Mouse (Mus musculus) heart, embryonic 10.5 days (tissue): Measurements from ENCODE around the gene Gm27027. TPM values are rescaled to one million over a fixed set of nuclear protein-coding genes. Genes with fewer than 3 reads are reported as not detected.

ENCODE experiments used
- DNase-seq: peaks from one replicate; pipeline ENCODE4 v3.0.0-alpha.2; 2017; ENCODE audit warnings: low spot score
- H3K27ac ChIP-seq: fragments of 300-500 bp; sonication (generic); 2 replicates; pipeline ENCODE4 v1.5.1; 2016; ENCODE audit warnings: mild to moderate bottlenecking
- H3K27me3 ChIP-seq: fragments of 300-500 bp; sonication (generic); 2 replicates; pipeline ENCODE4 v1.6.1; 2016; ENCODE audit warnings: mild to moderate bottlenecking; ENCODE audit not compliant: poor library complexity, insufficient read depth, severe bottlenecking
- H3K36me3 ChIP-seq: fragments of 300-500 bp; sonication (generic); 2 replicates; pipeline ENCODE4 v1.6.1; 2016; ENCODE audit warnings: mild to moderate bottlenecking, moderate library complexity
- H3K4me1 ChIP-seq: fragments of 300-500 bp; sonication (generic); 2 replicates; pipeline ENCODE4 v1.6.1; 2016; ENCODE audit warnings: mild to moderate bottlenecking
- H3K4me3 ChIP-seq: fragments of 300-500 bp; sonication (generic); 2 replicates; pipeline ENCODE4 v1.5.1; 2016; ENCODE audit warnings: mild to moderate bottlenecking, moderate library complexity
- H3K9me3 ChIP-seq: fragments of 300-500 bp; sonication (generic); 2 replicates; pipeline ENCODE4 v1.6.1; 2016; ENCODE audit warnings: mild to moderate bottlenecking, moderate library complexity
- whole genome bisulfite sequencing: fragments of 180-500 bp; shearing (Covaris S2); methylation state at CpG from one replicate; pipeline ENCODE4 v1.1.7; 2016; 5-methylcytosine and 5-hydroxymethylcytosine counted together
- polyA plus RNA-seq: library from polyadenylated mRNA; unstranded; fragments of >200 nt; fragmentation: Nextera tagmentation; extraction: Ambion mirVana; gene quantifications from 2 replicates; pipeline ENCODE4 v1.2.1, GENCODE M21; 2016

The Gm27027 gene
- polyA plus RNA-seq: not detected in 2 replicates

GRCm38 (mm10) chr2:93996254-93996653 lies at the start of gene Gm27027:
Gm27027 (minus strand) TSS chr2:93996354.
- peaks cover 19% of the 10 kb centered on the region for H3K4me1 ChIP-seq
- no peak within 1 kb of the TSS for H3K27ac ChIP-seq
- no peak within 1 kb of the TSS for H3K4me3 ChIP-seq
- no peaks in the 10 kb centered on the region for H3K9me3 ChIP-seq
- no peaks in the 10 kb centered on the region for H3K27me3 ChIP-seq
- WGBS: 86% methylated on average over 6 of the region's 6 CpGs
- H3K36me3 ChIP-seq: peaks cover 66% of the 10 kb centered on the region
- no peak for DNase-seq

GRCm38 (mm10) chr2:94045411-94046090 lies 49.4 kb upstream of the Gm27027 start:
- H3K9me3 ChIP-seq: no peaks in the 10 kb centered on the region
- H3K27ac ChIP-seq: peak overlapping the region; percentile 53; the same call in 1 of the 2 replicates
- WGBS: 41% methylated on average over 6 of the region's 6 CpGs
- DNase-seq: no peak
- H3K36me3 ChIP-seq: peaks cover 10% of the 10 kb centered on the region
- H3K27me3 ChIP-seq: no peaks in the 10 kb centered on the region
- peak overlapping the region; percentile 8; the same call in 1 of the 2 replicates for H3K4me3 ChIP-seq
- peaks cover 32% of the 10 kb centered on the region for H3K4me1 ChIP-seq

DNA sequence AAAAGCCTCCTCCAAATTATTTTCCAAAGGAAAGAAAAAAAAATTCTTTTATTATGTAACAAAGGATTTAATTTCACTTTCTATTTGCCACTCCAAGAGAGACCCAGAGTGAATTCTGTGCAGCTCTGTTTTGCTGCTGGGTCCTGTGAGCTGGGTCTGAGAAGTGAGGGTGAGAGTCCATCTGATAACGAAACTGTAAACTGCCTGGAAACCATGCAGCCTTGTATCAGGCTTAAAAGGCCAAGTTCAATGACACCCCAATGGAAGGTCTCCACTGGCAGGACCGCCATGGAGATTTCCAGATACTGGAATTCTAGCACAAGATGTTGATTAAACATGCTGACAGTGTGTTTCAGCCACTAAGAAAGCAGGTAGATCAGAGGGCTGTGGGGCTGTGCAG lies 48.0 kb upstream of the Gm27027 start:
- H3K27me3 ChIP-seq: no peaks in the 10 kb centered on the region
- H3K4me1 ChIP-seq: peaks cover 30% of the 10 kb centered on the region
- H3K27ac ChIP-seq: no peak overlapping the region
- no peak for DNase-seq
- H3K4me3 ChIP-seq: no peak overlapping the region
- peaks cover 10% of the 10 kb centered on the region for H3K36me3 ChIP-seq
- no peaks in the 10 kb centered on the region for H3K9me3 ChIP-seq
- WGBS: 83% methylated on average over 2 of the region's 2 CpGs

DNA sequence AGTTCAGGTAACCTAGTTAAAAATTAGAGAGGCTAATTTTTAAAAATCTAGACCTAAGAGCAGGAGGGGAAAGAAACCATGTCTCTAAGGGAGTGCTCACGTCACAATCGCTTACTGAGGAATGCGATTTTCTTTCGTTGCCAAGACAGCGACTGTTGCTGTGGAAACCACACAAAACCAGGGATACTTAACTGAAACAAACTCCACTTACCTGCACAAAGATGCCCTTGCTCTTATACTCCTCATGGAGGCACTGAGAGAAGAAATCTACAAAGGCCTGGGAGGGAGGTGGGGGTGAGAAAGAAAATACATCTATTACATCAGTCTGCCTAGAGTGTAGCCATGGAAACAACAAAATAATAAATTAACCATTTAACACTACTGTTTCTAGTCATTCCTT lies 47.5 kb upstream of the Gm27027 start:
- DNase-seq: no peak
- WGBS: 68% methylated on average over 5 of the region's 5 CpGs

DNA sequence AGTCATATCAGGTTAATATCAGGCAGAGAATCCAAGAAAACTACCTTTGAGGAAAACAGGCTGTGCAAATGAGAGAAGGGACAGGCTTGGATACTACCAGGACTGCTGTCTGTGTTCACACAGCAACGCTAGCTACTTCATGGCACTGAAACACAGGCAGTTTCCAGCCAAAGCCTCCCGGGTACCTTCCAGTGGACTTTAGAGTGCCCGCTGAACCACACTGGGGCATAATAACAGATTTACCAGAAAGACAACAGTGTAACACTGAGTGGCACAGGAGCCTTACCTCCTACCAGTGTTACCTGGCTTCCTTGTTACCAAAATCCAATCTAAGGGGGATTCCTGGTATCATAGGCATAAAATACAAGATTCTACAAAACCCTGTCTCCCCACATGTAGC lies 46.3 kb upstream of the Gm27027 start:
- H3K27ac ChIP-seq: no peak overlapping the region
- no peaks in the 10 kb centered on the region for H3K9me3 ChIP-seq
- DNase-seq: no peak
- H3K27me3 ChIP-seq: no peaks in the 10 kb centered on the region
- H3K36me3 ChIP-seq: peaks cover 10% of the 10 kb centered on the region
- peaks cover 35% of the 10 kb centered on the region for H3K4me1 ChIP-seq
- 96% methylated on average over 3 of the region's 3 CpGs for WGBS
- H3K4me3 ChIP-seq: no peak overlapping the region

More for the DNA sequence above, 47.5 kb upstream of the Gm27027 start:
- H3K9me3 ChIP-seq: no peaks in the 10 kb centered on the region
- peaks cover 30% of the 10 kb centered on the region for H3K4me1 ChIP-seq
- H3K27ac ChIP-seq: no peak overlapping the region
- H3K27me3 ChIP-seq: no peaks in the 10 kb centered on the region
- H3K36me3 ChIP-seq: peaks cover 10% of the 10 kb centered on the region
- H3K4me3 ChIP-seq: no peak overlapping the region

GRCm38 (mm10) chr2:94040391-94041125 lies 44.4 kb upstream of the Gm27027 start:
- Histone ChIP-seq H3K4me3 (no peak overlapping the region), H3K36me3 (peaks cover 10% of the 10 kb centered on the region), H3K27me3 (no peaks in the 10 kb centered on the region), H3K27ac (no peak overlapping the region), H3K4me1 (peaks cover 26% of the 10 kb centered on the region), H3K9me3 (no peaks in the 10 kb centered on the region)
- no peak for DNase-seq
- WGBS: 83% methylated on average over 5 of the region's 5 CpGs

- peaks cover 20% of the 10 kb centered on the region for H3K36me3 ChIP-seq
- no peak overlapping the region for H3K4me3 ChIP-seq
- no peaks in the 10 kb centered on the region for H3K27me3 ChIP-seq
- no peaks in the 10 kb centered on the region for H3K9me3 ChIP-seq
- peaks cover 12% of the 10 kb centered on the region for H3K4me1 ChIP-seq
- 72% methylated on average over 9 of the region's 9 CpGs for WGBS
- H3K27ac ChIP-seq: no peak overlapping the region
- DNase-seq: peak; percentile 83
Measured at GRCm38 (mm10) chr2:94035428-94036331, 39.5 kb upstream of the Gm27027 start.

DNA sequence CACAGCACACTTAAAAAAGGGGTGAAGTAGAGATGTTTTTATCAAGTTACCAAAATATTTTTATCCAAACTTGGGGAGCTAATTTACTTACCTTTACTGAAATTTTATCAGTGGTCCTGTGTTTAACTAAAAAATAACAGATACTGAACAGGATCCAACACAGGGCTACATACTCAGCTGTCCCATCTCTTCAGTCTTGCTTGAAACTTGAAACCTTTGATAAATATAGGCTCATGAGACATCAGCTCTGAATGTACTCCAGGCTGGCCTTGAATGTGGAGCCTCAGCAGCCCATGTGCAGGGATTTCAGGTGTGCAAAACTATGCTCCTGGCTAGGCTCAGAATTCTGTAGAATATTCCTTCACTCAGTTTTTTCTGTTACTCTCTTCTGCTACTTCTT lies 34.4 kb upstream of the Gm27027 start:
- Histone ChIP-seq H3K4me1 (no peaks in the 10 kb centered on the region), H3K4me3 (no peak overlapping the region), H3K36me3 (peaks cover 20% of the 10 kb centered on the region), H3K27me3 (no peaks in the 10 kb centered on the region), H3K27ac (no peak overlapping the region), H3K9me3 (no peaks in the 10 kb centered on the region)
- DNase-seq: no peak

GRCm38 (mm10) chr2:94024637-94025036 lies 28.5 kb upstream of the Gm27027 start:
- DNase-seq: no peak
- 40% methylated on average over 6 of the region's 6 CpGs for WGBS

GRCm38 (mm10) chr2:94010335-94011291 lies 14.5 kb upstream of the Gm27027 start, which contains the start of gene Alkbh3:
Alkbh3 (minus strand) TSS chr2:94010807.
- 5% methylated on average over 47 of the region's 47 CpGs for WGBS
- Histone ChIP-seq H3K27ac (peak within 1 kb of the TSS; percentile 93), H3K4me1 (peaks cover 13% of the 10 kb centered on the region), H3K4me3 (peak within 1 kb of the TSS; percentile 92), H3K9me3 (no peaks in the 10 kb centered on the region), H3K27me3 (no peaks in the 10 kb centered on the region), H3K36me3 (peaks cover 31% of the 10 kb centered on the region)
- DNase-seq: peak; percentile 95

More at GRCm38 (mm10) chr2:94024637-94025036, 28.5 kb upstream of the Gm27027 start:
- Histone ChIP-seq H3K36me3 (no peaks in the 10 kb centered on the region), H3K27ac (no peak overlapping the region), H3K4me1 (no peaks in the 10 kb centered on the region), H3K9me3 (no peaks in the 10 kb centered on the region), H3K4me3 (no peak overlapping the region), H3K27me3 (no peaks in the 10 kb centered on the region)

DNA sequence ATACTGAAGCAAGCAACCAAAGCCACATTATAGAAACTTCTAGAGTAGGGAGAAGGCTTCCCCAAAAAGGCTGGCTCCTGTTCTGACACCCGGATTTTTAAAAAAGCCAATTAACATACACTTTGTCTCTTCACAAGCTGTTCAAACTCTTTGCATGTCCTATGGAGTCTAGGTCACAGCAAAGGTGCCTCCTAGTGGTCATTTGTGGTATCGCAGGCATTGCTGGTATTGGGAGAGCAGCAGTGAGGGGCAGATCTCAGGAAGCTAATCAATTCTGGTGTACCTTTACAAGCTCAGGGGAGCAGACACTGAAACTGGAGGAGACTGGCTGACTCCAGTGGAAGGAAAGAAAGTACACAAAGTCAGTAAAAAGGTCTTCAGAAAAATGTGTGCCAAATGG lies 6.2 kb upstream of the Gm27027 start:
- H3K36me3 ChIP-seq: peaks cover 91% of the 10 kb centered on the region
- H3K27ac ChIP-seq: no peak overlapping the region
- no peaks in the 10 kb centered on the region for H3K4me1 ChIP-seq
- H3K9me3 ChIP-seq: no peaks in the 10 kb centered on the region
- no peaks in the 10 kb centered on the region for H3K27me3 ChIP-seq
- peak; percentile 84 for DNase-seq
- no peak overlapping the region for H3K4me3 ChIP-seq
- WGBS: 10% methylated on average over 2 of the region's 2 CpGs

- H3K4me3 ChIP-seq: no peak overlapping the region
- no peaks in the 10 kb centered on the region for H3K9me3 ChIP-seq
- DNase-seq: no peak
- no peaks in the 10 kb centered on the region for H3K27me3 ChIP-seq
- no peaks in the 10 kb centered on the region for H3K4me1 ChIP-seq
- peaks cover 90% of the 10 kb centered on the region for H3K36me3 ChIP-seq
- 80% methylated on average over 4 of the region's 4 CpGs for whole genome bisulfite sequencing
- H3K27ac ChIP-seq: no peak overlapping the region; the same call in 1 of the 2 replicates
Measured at GRCm38 (mm10) chr2:94001918-94002317, 5.8 kb upstream of the Gm27027 start.
